Mouse (Mus musculus) heart, embryonic 16.5 days (tissue): ENCODE measurements around the gene Tspan10. TPM values are rescaled to one million over a fixed set of nuclear protein-coding genes. Genes with fewer than 3 reads are reported as not detected.
"Not testable (repeated sequence)": the region's sequence is repeated elsewhere in the genome, so short reads cannot be mapped to it uniquely, and the experiment has no call there.

Experiments
- ATAC-seq: fragments of 200-750 bp; cut with Nextera tagmentation; replicated peaks from 2 replicates; pipeline ENCODE4 v1.8.0; 2017; ENCODE audit warnings: moderate number of reproducible peaks; ENCODE audit not compliant: insufficient read depth, low FRiP score; ENCODE audit errors: extremely low read depth
- H3K27ac ChIP-seq: fragments of 300-500 bp; sonication (generic); 2 replicates; pipeline ENCODE4 v1.5.1; 2014; ENCODE audit warnings: mild to moderate bottlenecking, low read length, control low read depth, moderate library complexity
- H3K27me3 ChIP-seq: fragments of 300-500 bp; sonication (generic); 2 replicates; pipeline ENCODE4 v1.6.1; 2014; ENCODE audit warnings: low read length, mixed read lengths; ENCODE audit not compliant: control insufficient read depth, insufficient read depth
- H3K36me3 ChIP-seq: fragments of 300-500 bp; sonication (generic); 2 replicates; pipeline ENCODE4 v1.6.1; 2014; ENCODE audit not compliant: control insufficient read depth, insufficient read depth
- H3K4me1 ChIP-seq: fragments of 300-500 bp; sonication (generic); 2 replicates; pipeline ENCODE4 v1.6.1; 2014; ENCODE audit warnings: low read length, mixed read lengths; ENCODE audit not compliant: control insufficient read depth, insufficient read depth
- H3K4me2 ChIP-seq: fragments of 300-500 bp; sonication (generic); 2 replicates; pipeline ENCODE4 v1.6.1; 2014; ENCODE audit warnings: low read depth, mild to moderate bottlenecking, control low read depth, low read length
- H3K4me3 ChIP-seq: fragments of 300-500 bp; sonication (generic); 2 replicates; pipeline ENCODE4 v1.5.1; 2014; ENCODE audit warnings: mild to moderate bottlenecking, control low read depth, low read length
- H3K9ac ChIP-seq: fragments of 300-500 bp; sonication (generic); 2 replicates; pipeline ENCODE4 v1.6.1; 2014; ENCODE audit warnings: low read length, control low read depth
- H3K9me3 ChIP-seq: fragments of 300-500 bp; sonication (generic); replicated peaks from 2 replicates; pipeline ENCODE4 v1.6.1; 2016; ENCODE audit warnings: low read length; ENCODE audit not compliant: control insufficient read depth
- WGBS: fragments of 180-500 bp; shearing (Covaris S2); extraction: QIAGEN DNeasy Blood & Tissue Kit; methylation state at CpG from one replicate; pipeline ENCODE4 v1.1.7; 2014; 5-methylcytosine and 5-hydroxymethylcytosine counted together
- polyA plus RNA-seq: library from polyadenylated mRNA; unstranded; fragments of >200 nt; fragmentation: Nextera tagmentation; extraction: Ambion mirVana; gene quantifications from 2 replicates; pipeline ENCODE4 v1.2.1, GENCODE M21; 2015

Gene Tspan10
- 0.09 TPM in 1 of 2 replicates, not detected in the other for polyA plus RNA-seq

DNA sequence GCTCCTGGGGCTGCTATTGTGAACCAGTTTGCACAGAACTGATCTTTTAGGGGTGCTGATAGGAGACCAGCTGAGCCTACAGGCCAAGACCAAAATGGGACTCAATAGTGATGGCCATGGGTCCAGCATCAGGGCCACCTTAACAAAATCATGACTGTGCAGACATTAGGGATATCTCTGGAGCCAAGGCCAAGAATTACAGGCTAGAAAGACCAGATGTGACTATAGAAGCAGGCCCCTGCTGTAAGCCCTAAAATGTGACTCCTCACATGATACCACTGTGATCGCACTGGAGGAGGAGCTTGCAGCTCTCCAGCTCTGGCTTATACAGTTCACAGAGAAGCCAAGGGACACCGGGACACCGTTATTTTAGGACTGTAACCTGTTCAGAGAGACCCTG is at the start of gene Tspan10:
TSS of gene Tspan10 (plus strand) at position 301 of the 400 bp plus-strand sequence.
- no peaks in the 10 kb centered on the region for H3K9me3 ChIP-seq
- no peak for ATAC-seq
- H3K4me2 ChIP-seq = no peak within 1 kb of the TSS
- 82% methylated on average over 3 of the region's 3 CpGs for WGBS
- no peak within 1 kb of the TSS for H3K4me3 ChIP-seq
- no peaks in the 10 kb centered on the region for H3K4me1 ChIP-seq
- no peak within 1 kb of the TSS for H3K9ac ChIP-seq
- no peak within 1 kb of the TSS for H3K27ac ChIP-seq
- H3K36me3 ChIP-seq = no peaks in the 10 kb centered on the region
- no peaks in the 10 kb centered on the region for H3K27me3 ChIP-seq

DNA sequence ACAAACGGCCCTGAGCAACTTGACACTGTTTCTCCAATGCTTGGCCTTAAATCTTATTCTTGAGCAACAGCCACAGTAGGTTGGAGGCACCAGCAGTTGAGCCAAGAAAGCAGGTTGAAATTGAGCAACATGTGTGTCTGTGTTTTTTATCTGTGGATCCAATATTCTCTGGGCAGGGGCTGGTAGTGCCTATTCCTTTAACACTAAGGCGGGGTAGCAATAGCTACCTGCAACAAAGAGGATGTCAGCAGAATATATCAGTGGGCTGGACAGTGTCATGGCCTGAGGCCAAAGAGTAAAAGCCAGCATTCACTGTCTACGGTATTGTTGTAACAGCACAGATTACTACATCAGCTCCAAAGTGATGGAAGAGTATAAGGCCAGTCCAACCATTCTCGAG is 46.8 kb upstream of the Tspan10 start:
- Histone ChIP-seq H3K9ac (no peak overlapping the region), H3K9me3 (no peaks in the 10 kb centered on the region), H3K4me2 (no peak overlapping the region), H3K4me3 (no peak overlapping the region), H3K27me3 (no peaks in the 10 kb centered on the region), H3K27ac (no peak overlapping the region), H3K36me3 (peaks cover 17% of the 10 kb centered on the region), H3K4me1 (no peaks in the 10 kb centered on the region)
- 66% methylated on average over 4 of the region's 4 CpGs for WGBS
- ATAC-seq = no peak

DNA sequence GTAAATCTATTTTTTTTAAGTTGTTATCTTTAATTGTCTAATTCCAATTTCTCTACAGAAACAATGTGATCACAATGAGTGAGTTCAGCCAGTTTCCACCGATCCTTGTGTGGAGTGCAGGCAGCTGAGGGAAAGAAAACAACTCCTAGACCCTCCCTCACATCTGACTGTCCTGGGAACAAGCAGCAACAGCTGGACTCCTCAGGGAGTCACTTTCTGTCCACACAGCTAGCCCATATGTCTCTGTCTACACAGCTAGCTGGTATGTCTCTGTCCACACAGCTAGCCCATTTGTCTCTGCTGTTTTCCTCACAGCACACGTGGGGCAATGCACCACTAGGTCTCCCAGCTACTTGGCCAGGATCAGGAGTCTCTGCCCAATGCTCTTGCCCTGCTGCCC is 44.8 kb upstream of the Tspan10 start:
- H3K36me3 ChIP-seq = peaks cover 21% of the 10 kb centered on the region
- 74% methylated on average over 2 of the region's 2 CpGs for WGBS
- no peak for ATAC-seq
- H3K9me3 ChIP-seq = no peaks in the 10 kb centered on the region
- no peak overlapping the region for H3K9ac ChIP-seq
- H3K4me1 ChIP-seq = no peaks in the 10 kb centered on the region
- no peaks in the 10 kb centered on the region for H3K27me3 ChIP-seq
- no peak overlapping the region for H3K4me3 ChIP-seq
- H3K27ac ChIP-seq = no peak overlapping the region
- H3K4me2 ChIP-seq = no peak overlapping the region

DNA sequence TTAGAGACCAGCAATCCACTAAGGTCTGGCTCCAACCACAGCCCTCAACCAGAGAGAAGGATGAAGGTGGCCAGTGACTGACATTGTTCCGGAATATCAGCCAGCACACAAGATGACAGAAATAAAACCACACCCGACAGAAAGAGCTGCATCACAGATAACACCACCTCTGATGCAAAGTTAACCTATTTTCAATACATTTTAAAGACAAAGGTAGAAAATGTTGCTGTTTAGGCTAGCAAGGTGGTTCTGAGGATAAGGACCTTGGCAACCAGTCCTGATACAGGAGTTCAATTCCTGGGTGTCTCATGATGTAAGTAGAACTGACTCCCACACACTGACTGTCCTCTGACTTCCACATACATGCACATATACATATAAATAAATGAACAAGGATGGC is 43.1 kb upstream of the Tspan10 start:
- Histone ChIP-seq H3K4me2 (no peak overlapping the region), H3K36me3 (peaks cover 31% of the 10 kb centered on the region), H3K9me3 (no peaks in the 10 kb centered on the region), H3K4me1 (no peaks in the 10 kb centered on the region), H3K27me3 (no peaks in the 10 kb centered on the region), H3K27ac (no peak overlapping the region), H3K9ac (no peak overlapping the region), H3K4me3 (no peak overlapping the region)
- ATAC-seq = no peak
- 83% methylated on average over 2 of the region's 2 CpGs for WGBS

DNA sequence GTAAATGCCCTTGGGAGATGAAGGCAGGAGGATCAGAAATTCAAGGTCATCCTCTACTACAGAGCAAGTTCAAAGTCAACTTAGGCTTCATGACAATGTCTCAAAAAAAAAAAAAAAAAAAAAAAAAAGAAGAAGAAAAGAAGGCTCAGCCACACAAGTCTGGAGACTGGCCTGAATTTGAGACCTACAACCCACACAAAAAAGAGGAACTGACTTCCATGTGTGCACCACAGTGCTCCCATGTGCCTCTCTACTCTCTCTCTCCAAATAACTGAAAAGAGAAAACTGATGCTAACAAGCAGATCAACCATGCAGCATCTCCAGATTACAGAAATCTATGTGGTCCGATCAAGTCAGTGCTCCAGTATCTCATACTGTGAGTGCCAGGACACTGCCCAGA is 37.6 kb upstream of the Tspan10 start:
- H3K4me1 ChIP-seq = no peaks in the 10 kb centered on the region
- no peak overlapping the region for H3K4me3 ChIP-seq
- no peak for ATAC-seq
- no peak overlapping the region for H3K9ac ChIP-seq
- H3K9me3 ChIP-seq = no peaks in the 10 kb centered on the region
- H3K4me2 ChIP-seq = no peak overlapping the region
- no peaks in the 10 kb centered on the region for H3K27me3 ChIP-seq
- peaks cover 59% of the 10 kb centered on the region for H3K36me3 ChIP-seq
- WGBS = 100% methylated on average over 1 of the region's 1 CpGs
- H3K27ac ChIP-seq = no peak overlapping the region

DNA sequence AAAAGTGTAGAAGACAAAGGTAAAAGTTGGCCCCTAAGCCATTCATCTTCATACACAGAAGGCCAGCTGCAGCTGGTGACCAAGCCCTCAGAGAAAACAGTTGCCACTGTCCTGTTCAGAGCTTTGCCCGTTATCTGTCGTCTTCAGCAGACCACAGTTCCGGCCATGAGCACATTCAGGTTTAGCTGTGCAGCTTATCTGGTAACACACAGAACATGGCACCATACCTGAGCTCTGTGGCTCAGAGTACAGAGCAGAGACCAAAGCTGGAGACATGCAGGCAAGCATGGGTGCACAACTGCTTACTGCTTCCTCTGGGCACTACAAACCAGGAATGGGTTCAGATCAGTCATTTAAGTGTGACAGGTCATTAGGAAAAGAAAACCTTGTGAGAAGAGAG is 36.6 kb upstream of the Tspan10 start:
- Histone ChIP-seq H3K27ac (no peak overlapping the region), H3K36me3 (peaks cover 62% of the 10 kb centered on the region), H3K9ac (no peak overlapping the region), H3K4me2 (no peak overlapping the region), H3K27me3 (no peaks in the 10 kb centered on the region), H3K4me3 (no peak overlapping the region), H3K4me1 (no peaks in the 10 kb centered on the region), H3K9me3 (no peaks in the 10 kb centered on the region)
- 91% methylated on average over 3 of the region's 3 CpGs for WGBS
- ATAC-seq = no peak

DNA sequence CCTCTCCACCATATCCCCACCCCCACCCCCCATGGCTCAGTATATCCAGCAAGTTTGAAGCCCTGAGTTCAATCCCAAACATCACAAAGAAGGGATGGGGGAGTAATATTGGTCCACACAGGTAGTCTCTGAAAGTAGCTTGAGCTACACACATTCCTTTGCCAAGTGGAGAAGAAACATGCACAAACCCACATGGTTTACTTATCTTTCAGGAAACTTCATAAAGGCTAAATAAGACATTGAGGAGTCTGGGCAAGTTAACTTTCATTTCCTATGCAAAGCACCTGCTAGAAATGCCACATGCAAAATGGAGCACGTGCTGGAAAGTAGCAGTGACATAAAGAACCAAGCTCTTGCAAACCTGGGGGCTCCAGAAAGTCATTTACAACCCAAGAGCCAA is 36.0 kb upstream of the Tspan10 start:
- H3K36me3 ChIP-seq = peaks cover 62% of the 10 kb centered on the region
- H3K27ac ChIP-seq = no peak overlapping the region
- no peak overlapping the region for H3K4me3 ChIP-seq
- WGBS = 78% methylated on average over 1 of the region's 1 CpGs
- H3K27me3 ChIP-seq = no peaks in the 10 kb centered on the region
- ATAC-seq = no peak
- H3K9me3 ChIP-seq = no peaks in the 10 kb centered on the region
- H3K9ac ChIP-seq = no peak overlapping the region
- no peak overlapping the region for H3K4me2 ChIP-seq
- H3K4me1 ChIP-seq = no peaks in the 10 kb centered on the region

DNA sequence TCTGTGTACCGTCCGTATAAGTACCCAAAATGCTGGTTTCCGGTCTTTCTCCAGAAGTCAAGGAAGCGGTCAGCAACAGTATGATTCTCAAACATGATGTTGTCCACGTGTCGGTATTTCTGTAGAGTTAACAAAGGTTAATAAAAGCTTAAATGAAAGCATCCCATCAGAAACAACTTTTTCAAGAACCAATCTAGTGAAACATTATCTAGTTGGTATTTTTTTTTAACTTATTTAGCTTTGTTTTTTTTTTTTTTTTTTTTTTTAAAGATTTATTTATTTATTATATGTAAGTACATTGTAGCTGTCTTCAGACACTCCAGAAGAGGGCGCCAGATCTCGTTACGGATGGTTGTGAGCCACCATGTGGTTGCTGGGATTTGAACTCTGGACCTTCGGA is 28.8 kb upstream of the Tspan10 start:
- H3K4me3 ChIP-seq, ATAC-seq, H3K4me2 ChIP-seq, H3K9me3 ChIP-seq, H3K4me1 ChIP-seq, H3K9ac ChIP-seq, H3K27ac ChIP-seq, H3K27me3 ChIP-seq: not testable (repeated sequence)
- peaks cover 67% of the 10 kb centered on the region for H3K36me3 ChIP-seq
- WGBS = 97% methylated on average over 7 of the region's 10 CpGs

DNA sequence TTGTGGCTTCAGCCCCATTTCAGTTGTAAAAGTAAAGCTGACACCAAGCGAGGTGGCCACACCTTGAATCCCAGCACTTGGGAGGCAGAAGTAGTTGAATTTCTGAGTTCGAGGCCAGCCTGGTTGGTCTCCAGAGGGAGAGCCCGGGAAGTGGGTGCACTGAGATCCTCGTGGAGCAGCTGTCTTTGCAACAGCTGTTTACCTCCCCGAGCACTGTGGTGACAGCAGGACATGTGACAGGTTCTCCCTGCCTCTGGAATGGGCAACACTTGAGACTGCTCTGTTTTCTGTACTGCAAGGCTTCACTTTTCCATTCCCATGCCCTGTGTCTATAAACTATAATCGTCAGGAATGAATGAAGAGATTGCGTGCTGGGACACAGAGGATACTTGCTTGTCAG is 24.6 kb upstream of the Tspan10 start:
- Histone ChIP-seq H3K4me1 (no peaks in the 10 kb centered on the region), H3K4me2 (no peak overlapping the region), H3K4me3 (no peak overlapping the region), H3K9ac (no peak overlapping the region), H3K36me3 (peaks cover 53% of the 10 kb centered on the region), H3K27ac (no peak overlapping the region), H3K27me3 (no peaks in the 10 kb centered on the region), H3K9me3 (no peaks in the 10 kb centered on the region)
- no peak for ATAC-seq
- 68% methylated on average over 7 of the region's 7 CpGs for WGBS

DNA sequence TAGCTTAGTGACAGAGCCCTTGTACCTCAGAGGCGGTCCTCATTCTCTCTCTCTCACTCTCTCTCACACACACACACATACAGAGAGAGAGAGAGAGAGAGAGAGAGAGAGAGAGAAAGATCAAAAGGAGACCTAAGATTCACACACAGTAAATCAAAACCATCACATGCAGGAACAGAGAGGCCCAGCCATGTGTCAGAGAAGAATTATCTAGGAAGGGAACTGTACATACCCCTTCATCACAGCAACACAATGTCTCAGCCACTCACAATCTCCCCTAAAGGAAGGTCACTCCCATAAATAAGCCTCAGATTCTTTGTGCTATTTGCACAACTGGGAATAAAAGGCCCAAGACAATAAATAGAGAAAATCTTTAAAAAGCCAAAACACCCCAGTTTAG is 23.9 kb upstream of the Tspan10 start:
- Histone ChIP-seq H3K4me1 (peaks cover 6% of the 10 kb centered on the region), H3K27ac (no peak overlapping the region; the same call in 1 of the 2 replicates), H3K9me3 (no peaks in the 10 kb centered on the region), H3K4me3 (no peak overlapping the region), H3K27me3 (no peaks in the 10 kb centered on the region), H3K36me3 (peaks cover 47% of the 10 kb centered on the region), H3K4me2 (no peak overlapping the region), H3K9ac (no peak overlapping the region)
- 100% methylated on average over 1 of the region's 1 CpGs for WGBS
- ATAC-seq = no peak
